Mouse (Mus musculus): ENCODE data around the gene Slc12a7.

DNA sequence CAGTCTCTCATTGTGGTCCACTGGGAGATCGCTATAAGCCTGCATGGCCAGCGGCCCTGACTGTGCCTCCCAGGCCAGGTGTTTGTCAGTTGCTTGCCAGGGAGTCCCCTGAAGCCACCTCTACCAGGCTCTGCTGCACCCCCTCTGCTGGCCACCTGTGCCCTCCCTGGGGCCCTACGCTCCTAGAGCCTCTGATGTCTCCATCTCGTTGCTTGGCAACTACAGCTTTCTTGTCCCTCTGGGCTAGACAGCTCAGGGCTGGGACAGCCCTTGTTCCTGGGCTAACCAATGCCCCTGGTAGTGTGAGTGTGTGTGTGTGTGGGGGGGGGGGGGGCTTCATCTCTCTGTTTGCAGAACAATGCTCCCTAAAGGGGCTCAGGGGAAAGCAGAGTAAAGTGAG is 10.1 kb downstream of the Slc12a7 start:
- TF ChIP-seq CTCF (IDR thresholded peaks at IDR 0.05; ENCODE audit: low read depth, low read length) (no peak), POLR2A (IDR thresholded peaks at IDR 0.05; ENCODE audit: borderline replicate concordance, low read depth, low read length) (no peak)
